Mouse (Mus musculus) bone marrow, adult 2 months (tissue): ENCODE measurements around the gene Gm10337. TPM values are rescaled to one million over a fixed set of nuclear protein-coding genes. Genes with fewer than 3 reads are reported as not detected.
A peak's percentile ranks its signal among the peaks of the same experiment; 100 is the strongest.

Experiments used
- H3K27ac ChIP-seq: fragments of 200-500 bp; 2 replicates; pipeline ENCODE4 v1.5.1; 2012; ENCODE audit warnings: low read depth, mild to moderate bottlenecking, control low read depth, inconsistent platforms, low read length; ENCODE audit not compliant: control insufficient read depth, poor library complexity, insufficient read depth
- H3K4me1 ChIP-seq: fragments of 200-500 bp; 2 replicates; pipeline ENCODE4 v1.6.1; 2011; ENCODE audit warnings: low read length; ENCODE audit not compliant: control insufficient read depth, insufficient read depth
- H3K4me3 ChIP-seq: fragments of 200-500 bp; replicated peaks from 2 replicates; pipeline ENCODE3; 2011; ENCODE audit warnings: mild to moderate bottlenecking, low read depth, low read length, control low read depth; ENCODE audit not compliant: control insufficient read depth
- CTCF ChIP-seq: fragments of 200-500 bp; IDR thresholded peaks from 2 replicates; pipeline ENCODE4 v1.5.1; 2011; ENCODE audit warnings: low read length, control low read depth; ENCODE audit not compliant: control insufficient read depth, insufficient read depth
- POLR2A ChIP-seq: fragments of 200-500 bp; IDR thresholded peaks from 2 replicates; pipeline ENCODE4 v1.6.1; 2011; ENCODE audit warnings: low read depth, mild to moderate bottlenecking, control low read depth, low read length, borderline replicate concordance; ENCODE audit not compliant: control insufficient read depth
- WGBS: fragments of 180-500 bp; shearing (Covaris S2); methylation state at CpG from one replicate; pipeline ENCODE4 v1.1.7; 2018; 5-methylcytosine and 5-hydroxymethylcytosine counted together
- polyA plus RNA-seq: library from polyadenylated mRNA; stranded (reverse); fragments of >200 nt; gene quantifications from 2 replicates; pipeline ENCODE4 v1.2.4, GENCODE M21; 2011; ENCODE audit warnings: low replicate concordance; ENCODE audit not compliant: missing spikeins, insufficient read depth, insufficient read length

Gm10337 gene
- polyA plus RNA-seq, 1 experiment = not detected

- Histone ChIP-seq H3K4me3 (peak overlapping the region; percentile 51), H3K4me1 (peaks cover 2% of the 10 kb centered on the region), H3K27ac (peak overlapping the region; percentile 53; the same call in 1 of the 2 replicates)
- 63% methylated on average over 9 of the region's 9 CpGs for WGBS
- TF ChIP-seq CTCF (no peak), POLR2A (no peak)
Observed at GRCm38 (mm10) chr15:102461430-102462075, 42.0 kb upstream of the Gm10337 start.

GRCm38 (mm10) chr15:102463666-102464065, 39.9 kb upstream of the Gm10337 start:
- no peak overlapping the region for H3K27ac ChIP-seq
- no peak overlapping the region for H3K4me3 ChIP-seq
- TF ChIP-seq CTCF (no peak), POLR2A (no peak)
- no peaks in the 10 kb centered on the region; the same call in 1 of the 2 replicates for H3K4me1 ChIP-seq

- TF ChIP-seq CTCF (no peak), POLR2A (no peak)
- Histone ChIP-seq H3K4me1 (no peaks in the 10 kb centered on the region), H3K27ac (no peak overlapping the region), H3K4me3 (no peak overlapping the region)
- 93% methylated on average over 9 of the region's 9 CpGs for WGBS
Observed at GRCm38 (mm10) chr15:102468675-102469370, 34.7 kb upstream of the Gm10337 start.

- WGBS = under 1% methylated on average over 34 of the region's 40 CpGs
- Histone ChIP-seq H3K4me3 (peak within 1 kb of the TSS; percentile 98), H3K27ac (peak within 1 kb of the TSS; percentile 87), H3K4me1 (no peaks in the 10 kb centered on the region)
- peak; percentile 83 for TF ChIP-seq CTCF
- TF ChIP-seq POLR2A = peak; percentile 52; the same call in 1 of the 2 replicates
Observed at GRCm38 (mm10) chr15:102470183-102470604, 33.3 kb upstream of the Gm10337 start, which contains the start of gene Pcbp2. Pcbp2 (plus strand) TSS chr15:102470539.

- TF ChIP-seq POLR2A = no peak
- no peak for TF ChIP-seq CTCF
- WGBS = under 1% methylated on average over 47 of the region's 67 CpGs
- peak overlapping the region; percentile 98 for H3K4me3 ChIP-seq
- no peaks in the 10 kb centered on the region for H3K4me1 ChIP-seq
- H3K27ac ChIP-seq = peak overlapping the region; percentile 87
Observed at GRCm38 (mm10) chr15:102470605-102471294, 32.8 kb upstream of the Gm10337 start.

GRCm38 (mm10) chr15:102471295-102471645, 32.3 kb upstream of the Gm10337 start:
- under 1% methylated on average over 10 of the region's 10 CpGs for WGBS
- Histone ChIP-seq H3K27ac (no peak overlapping the region), H3K4me1 (no peaks in the 10 kb centered on the region), H3K4me3 (peak overlapping the region; percentile 98)
- TF ChIP-seq CTCF (no peak), POLR2A (no peak)

- no peak overlapping the region for H3K27ac ChIP-seq
- H3K4me1 ChIP-seq = no peaks in the 10 kb centered on the region
- H3K4me3 ChIP-seq = peak overlapping the region; percentile 32
- no peak for TF ChIP-seq POLR2A
- no peak for TF ChIP-seq CTCF
Observed at GRCm38 (mm10) chr15:102471727-102472126, 31.8 kb upstream of the Gm10337 start.

- H3K27ac ChIP-seq = no peak overlapping the region
- 80% methylated on average over 2 of the region's 2 CpGs for WGBS
- no peaks in the 10 kb centered on the region for H3K4me1 ChIP-seq
- TF ChIP-seq CTCF (no peak), POLR2A (no peak)
- H3K4me3 ChIP-seq = no peak overlapping the region
Observed at GRCm38 (mm10) chr15:102473246-102473645, 30.3 kb upstream of the Gm10337 start.

GRCm38 (mm10) chr15:102474520-102474919, 29.0 kb upstream of the Gm10337 start:
- no peaks in the 10 kb centered on the region for H3K4me1 ChIP-seq
- 88% methylated on average over 2 of the region's 2 CpGs for WGBS
- no peak for TF ChIP-seq POLR2A
- no peak for TF ChIP-seq CTCF
- no peak overlapping the region for H3K4me3 ChIP-seq
- no peak overlapping the region for H3K27ac ChIP-seq
